Mouse (Mus musculus): ENCODE data around the gene Olfr1167.
"Not testable (repeated sequence)": the region's sequence is repeated elsewhere in the genome, so short reads cannot be mapped to it uniquely, and the experiment has no call there.

Olfr1167 gene

DNA sequence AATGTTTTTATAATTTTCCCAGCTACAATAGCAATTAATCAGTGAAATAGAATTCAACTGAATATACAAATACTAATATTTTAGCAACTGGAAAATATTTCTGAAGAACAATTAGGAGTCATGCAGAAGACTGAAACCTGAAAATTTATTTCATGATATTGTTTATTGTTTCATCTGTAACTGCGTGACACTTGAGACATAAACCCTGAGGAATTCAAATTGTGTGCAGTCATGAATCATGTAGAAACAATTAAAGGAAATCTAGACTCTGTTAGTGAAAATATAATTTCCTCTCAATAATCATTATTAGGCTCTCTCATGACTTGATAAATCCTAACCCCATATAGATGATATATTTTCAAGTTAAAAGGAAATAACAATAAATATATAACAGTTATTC is at the start of gene Olfr1167:
TSS of gene Olfr1167 (minus strand) at position 101 of the 400 bp plus-strand sequence.
- not testable (repeated sequence) for DNase-seq (ENCODE audit: low spot score)

- no peak for DNase-seq (ENCODE audit: low spot score)
These were observed 26.6 kb upstream of the Olfr1167 start, which contains the start of gene Olfr1168 for GRCm38 (mm10) chr2:88181580-88181979. Gene Olfr1168 (plus strand): TSS chr2:88181880.

DNA sequence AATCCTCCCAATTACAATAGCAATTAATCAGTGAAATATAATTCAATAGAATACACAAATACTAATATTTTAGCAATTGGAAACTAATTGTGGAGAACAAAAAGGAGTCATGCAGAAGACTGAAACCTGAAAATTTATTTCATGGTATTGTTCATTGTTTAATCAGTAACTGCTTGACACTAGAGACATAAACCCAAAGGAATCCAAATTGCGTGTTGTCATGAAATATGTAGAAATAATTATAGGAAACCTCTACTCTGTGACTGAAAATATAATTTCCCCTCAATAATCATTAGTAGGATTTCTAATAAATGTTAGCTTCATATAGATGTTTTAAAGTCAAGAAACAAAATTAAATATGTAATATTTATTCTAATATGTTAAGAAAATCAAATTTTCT is 26.8 kb downstream of the Olfr1167 start, which contains the start of gene Olfr1166:
TSS of gene Olfr1166 (minus strand) at position 101 of the 400 bp plus-strand sequence.
- DNase-seq (ENCODE audit: low spot score) = no peak

Measured in T-cell, adult 2 months (primary cell).